Mouse (Mus musculus): Measurements from ENCODE around the gene Gm9495.
A peak's percentile ranks its signal among the peaks of the same experiment; 100 is the strongest.
"Not testable (repeated sequence)": the region's sequence is repeated elsewhere in the genome, so short reads cannot be mapped to it uniquely, and the experiment has no call there.

Gene Gm9495

DNA sequence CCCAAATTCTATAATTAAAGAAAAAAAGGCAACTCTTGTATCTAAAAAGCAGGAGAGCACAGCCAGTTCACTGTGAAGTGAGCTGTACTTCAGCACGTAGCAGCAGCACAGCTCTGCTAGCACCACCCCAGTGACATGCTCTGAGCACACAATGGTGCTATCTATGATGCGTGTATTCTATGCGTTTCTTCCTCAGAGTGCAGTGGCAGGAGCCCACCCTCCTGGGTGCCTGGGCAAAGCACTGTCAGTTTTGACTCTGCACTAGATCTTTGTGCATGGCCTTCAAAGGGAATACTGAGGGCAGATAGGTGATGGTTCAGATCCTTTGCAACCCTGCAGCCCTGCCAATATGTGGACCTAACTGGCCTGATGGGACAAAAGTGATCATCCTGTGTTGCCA lies at the start of gene Gm9495:
TSS of gene Gm9495 (minus strand) at position 101 of the 400 bp plus-strand sequence.
- DNase-seq (ENCODE audit: low read depth, low spot score): not testable (repeated sequence)

GRCm38 (mm10) chr8:69474946-69475345 lies 21.6 kb upstream of the Gm9495 start:
- DNase-seq (ENCODE audit: low read depth, low spot score): not testable (repeated sequence)

GRCm38 (mm10) chr8:69420018-69420417 lies 33.3 kb downstream of the Gm9495 start:
- not testable (repeated sequence) for DNase-seq (ENCODE audit: low read depth, low spot score)

DNA sequence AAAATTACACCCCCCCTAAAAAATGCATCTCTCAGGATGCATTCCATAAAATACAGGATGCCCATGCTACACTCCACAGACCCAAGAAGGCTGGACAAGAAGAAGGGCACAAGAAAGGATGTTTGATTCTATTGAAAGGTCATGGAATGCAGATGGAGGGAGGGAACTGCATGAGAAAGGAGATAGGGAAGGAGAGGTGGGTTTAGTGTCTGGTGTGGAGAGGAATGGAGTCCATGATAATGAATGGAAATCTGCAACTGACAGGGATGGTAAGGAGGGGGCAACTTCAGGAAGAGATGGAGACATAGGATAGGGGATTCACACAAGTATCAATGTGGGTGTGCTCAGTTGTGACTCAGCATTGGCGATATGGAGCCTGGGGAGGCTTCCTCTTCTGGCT lies 39.0 kb downstream of the Gm9495 start:
- no peak for DNase-seq (ENCODE audit: low read depth, low spot score)

- DNase-seq (ENCODE audit: low read depth, low spot score): no peak
These were observed 48.6 kb downstream of the Gm9495 start for GRCm38 (mm10) chr8:69404768-69405167.

GRCm38 (mm10) chr8:69399956-69400443 lies 53.4 kb downstream of the Gm9495 start:
- no peak for DNase-seq (ENCODE audit: low read depth, low spot score)

- DNase-seq (ENCODE audit: low read depth, low spot score): no peak
These were observed 54.0 kb downstream of the Gm9495 start for GRCm38 (mm10) chr8:69399181-69399955.

DNA sequence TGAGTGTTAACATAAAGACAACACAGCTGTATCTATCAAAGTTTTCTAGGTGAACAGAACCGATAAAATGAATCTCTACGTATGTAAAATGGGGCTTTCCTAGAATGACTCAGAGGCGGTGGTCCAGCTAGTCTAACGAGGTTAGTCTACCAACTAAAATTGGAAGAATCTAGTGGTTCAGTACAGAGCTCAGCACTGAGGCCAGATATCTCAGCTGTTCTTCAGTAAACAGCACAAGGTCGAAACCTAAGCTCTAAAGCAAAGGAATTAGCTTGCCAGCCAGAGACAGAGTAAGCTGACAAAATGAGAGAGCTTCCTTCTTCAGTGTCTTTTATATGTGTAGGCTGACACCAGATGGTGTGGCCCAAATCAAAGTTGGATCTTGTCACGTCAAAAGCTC lies 57.2 kb downstream of the Gm9495 start:
- no peak for DNase-seq (ENCODE audit: low read depth, low spot score)

DNA sequence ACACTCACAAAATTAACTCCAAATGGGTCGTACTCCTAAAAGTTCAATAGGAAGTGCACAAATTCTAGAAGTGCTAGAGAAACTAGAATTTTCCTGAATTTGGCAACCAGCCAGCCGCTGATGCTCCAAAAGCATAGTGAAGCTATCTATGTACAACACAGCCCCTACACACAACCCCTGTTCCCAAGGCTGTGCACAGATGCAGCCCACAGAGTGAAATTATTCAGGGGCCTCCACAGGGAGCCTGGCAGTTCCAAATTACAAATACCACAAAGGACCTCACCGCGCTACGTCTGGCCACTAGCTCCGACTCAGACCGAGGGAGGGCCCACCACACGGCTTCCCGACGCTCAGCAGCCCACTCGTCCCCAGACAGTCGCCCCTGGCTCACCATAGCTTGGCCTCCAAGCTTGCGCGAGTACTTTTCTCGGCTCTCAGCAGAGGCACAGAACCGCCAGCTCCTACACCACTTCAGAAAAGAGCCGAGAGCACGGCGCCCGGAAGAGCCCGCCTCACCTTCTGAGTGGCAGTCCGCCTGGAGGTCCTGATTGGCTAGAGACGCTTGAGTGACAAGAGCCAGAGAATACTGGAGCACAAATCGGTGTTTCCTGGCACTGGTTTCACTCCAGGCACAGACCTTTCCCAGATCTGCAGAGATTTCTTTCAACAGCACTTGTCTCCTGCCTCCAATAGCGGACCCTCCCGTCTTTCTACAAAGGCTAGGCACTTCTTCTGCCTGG lies 58.1 kb downstream of the Gm9495 start:
- peak; percentile 19 for DNase-seq (ENCODE audit: low read depth, low spot score)

- DNase-seq (ENCODE audit: low read depth, low spot score): no peak
These were observed 69.0 kb downstream of the Gm9495 start for GRCm38 (mm10) chr8:69384361-69384760.
